Mouse (Mus musculus): Measurements from ENCODE around the gene Wbp1l.

Wbp1l gene

DNA sequence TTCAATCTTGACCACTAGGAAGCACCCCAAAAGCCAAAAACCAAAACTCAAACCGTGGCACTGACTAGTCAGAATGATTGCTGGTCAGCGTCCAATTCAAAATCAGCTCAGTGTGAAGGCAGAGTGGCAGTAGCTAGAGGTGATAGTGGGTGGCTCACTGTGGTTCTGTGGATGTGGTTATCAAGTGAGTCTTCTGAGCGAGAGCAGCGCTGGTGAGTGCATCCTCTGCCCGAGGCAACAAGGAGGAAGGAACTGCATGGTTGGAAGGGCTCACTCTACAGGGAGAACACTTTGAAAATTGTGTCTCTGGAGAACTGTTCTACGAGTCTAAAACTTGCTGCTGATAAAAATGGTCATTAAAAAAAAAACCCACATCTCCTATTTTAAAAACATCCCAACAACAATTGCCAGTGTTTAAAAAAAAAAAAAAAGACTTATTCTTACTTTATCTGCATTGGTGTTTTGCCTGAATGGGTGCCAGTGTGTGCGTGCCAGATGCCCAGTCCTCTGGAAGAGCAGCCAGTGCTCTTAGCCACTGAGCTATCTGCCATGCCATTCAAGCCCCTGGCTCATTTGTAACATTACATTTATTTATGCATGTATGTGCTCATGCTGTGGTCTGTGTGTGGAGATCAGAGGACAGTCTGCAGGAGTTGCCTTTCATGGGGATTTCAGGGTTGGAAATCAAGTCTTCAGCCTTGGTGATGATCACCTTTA lies 107.1 kb downstream of the Wbp1l start:
- peak; percentile 54 for DNase-seq (ENCODE audit: low read depth)

DNA sequence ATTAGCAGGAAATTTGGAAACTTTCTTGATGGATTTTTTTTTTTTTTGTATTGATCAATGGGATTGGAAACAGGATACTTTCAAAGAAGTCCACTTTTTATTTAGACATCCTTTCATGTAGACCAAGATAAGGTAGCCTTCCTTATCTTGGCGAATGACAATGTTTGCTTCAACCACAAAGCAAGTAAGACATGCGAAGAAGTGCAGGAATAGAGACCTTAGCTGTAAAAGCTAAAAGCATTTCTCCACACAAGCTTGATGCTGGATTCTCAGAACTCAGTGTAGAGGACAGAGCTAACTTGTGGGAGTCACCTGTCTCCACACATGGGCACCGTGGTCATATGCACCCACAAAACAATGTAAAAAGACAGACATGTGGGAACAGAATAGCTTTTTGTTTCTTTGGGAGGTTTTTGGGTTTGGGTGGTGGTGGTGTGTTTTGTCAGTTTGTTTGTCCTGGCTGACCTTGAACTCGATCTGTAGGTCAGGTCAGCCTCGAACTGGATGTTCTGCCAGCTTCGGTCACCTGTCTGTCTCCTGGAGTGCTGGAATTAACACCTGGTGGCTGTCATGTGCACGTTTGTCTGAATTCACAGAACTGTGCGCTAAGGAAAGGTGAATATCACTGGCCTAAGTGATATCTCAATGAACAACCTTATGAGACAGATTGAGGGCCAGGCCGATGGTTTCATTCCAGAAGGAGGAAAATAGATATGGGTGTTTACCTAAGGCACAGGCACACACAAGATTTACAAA lies 107.8 kb downstream of the Wbp1l start:
- DNase-seq (ENCODE audit: low read depth) = no peak
